Mouse (Mus musculus): Measurements from ENCODE around the gene St8sia1.
"Not testable (repeated sequence)": the region's sequence is repeated elsewhere in the genome, so short reads cannot be mapped to it uniquely, and the experiment has no call there.

Gene St8sia1

DNA sequence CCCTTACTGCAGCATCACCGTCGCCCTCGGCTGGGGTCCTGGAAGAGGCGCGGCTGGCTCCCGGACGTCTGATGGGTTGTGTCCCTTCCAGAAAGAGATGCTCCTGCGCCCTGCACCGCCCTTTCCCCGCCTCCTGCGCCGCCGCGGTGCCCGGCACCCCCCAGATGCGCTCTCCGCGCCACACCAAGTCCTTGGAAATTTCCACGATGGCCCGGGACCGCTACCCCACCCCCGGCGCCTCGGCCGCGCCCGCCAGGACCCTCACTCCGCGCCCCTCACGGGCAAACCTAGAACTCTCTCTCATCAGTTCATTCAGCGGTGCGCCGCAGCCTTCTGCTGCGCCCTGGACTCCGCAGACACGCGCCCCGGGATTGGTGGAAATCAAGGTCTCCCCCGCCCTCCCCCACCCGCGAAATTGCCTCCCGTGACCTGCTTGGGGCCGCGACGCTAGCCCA lies at the start of gene St8sia1:
Gene St8sia1 (minus strand): TSS at position 377 of the 455 bp plus-strand sequence.
- DNase-seq (ENCODE audit: low spot score in 2 of 2) = peak in 1 of 2 experiments; percentile 53

- no peak for DNase-seq (ENCODE audit: low spot score in 2 of 2)
Observed at GRCm38 (mm10) chr6:143012513-143013215, 48.4 kb upstream of the St8sia1 start.

GRCm38 (mm10) chr6:143008865-143009264 lies 44.6 kb upstream of the St8sia1 start:
- DNase-seq (ENCODE audit: low spot score in 2 of 2) = no peak

DNA sequence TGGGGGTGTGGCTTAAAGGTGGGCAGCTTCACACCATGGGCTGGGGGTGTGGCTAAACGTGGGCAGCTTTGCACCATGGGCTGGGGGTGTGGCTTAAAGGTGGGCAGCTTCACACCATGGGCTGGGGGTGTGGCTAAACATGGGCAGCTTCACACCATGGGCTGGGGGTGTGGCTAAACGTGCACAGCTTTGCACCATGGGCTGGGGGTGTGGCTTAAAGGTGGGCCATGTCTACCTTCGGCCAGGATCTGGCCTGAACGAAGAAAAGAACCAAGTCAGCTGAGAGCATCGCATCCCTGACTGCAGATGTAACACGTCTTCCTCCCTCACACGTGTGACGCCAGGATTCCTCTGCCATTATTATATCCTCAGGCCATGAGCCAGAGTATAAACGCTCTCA lies 41.0 kb upstream of the St8sia1 start:
- DNase-seq (ENCODE audit: low spot score in 2 of 2) = not testable (repeated sequence)

GRCm38 (mm10) chr6:143004801-143005200 lies 40.5 kb upstream of the St8sia1 start:
- no peak for DNase-seq (ENCODE audit: low spot score in 2 of 2)

GRCm38 (mm10) chr6:142998221-142998999 lies 34.2 kb upstream of the St8sia1 start:
- no peak for DNase-seq (ENCODE audit: low spot score in 2 of 2)

DNA sequence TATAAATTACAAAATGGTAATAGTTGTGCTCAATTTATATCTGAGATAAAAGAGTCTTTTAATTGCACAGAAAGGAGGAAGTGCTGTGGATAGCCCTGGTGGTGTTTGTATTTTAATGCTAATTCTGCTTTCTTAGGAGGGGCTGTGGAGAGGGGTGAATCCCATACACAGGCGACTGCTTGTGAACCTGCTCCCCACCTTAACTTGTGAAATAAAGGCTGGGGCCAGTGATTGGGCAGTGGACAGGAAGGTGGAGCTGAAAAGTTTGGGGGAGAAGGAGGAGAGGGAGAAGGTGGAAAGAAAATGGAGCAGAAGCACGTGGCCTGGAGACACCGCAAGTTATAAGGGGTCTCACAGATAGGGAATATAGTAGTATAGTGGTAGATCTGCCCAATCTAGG lies 32.6 kb upstream of the St8sia1 start:
- no peak for DNase-seq (ENCODE audit: low spot score in 2 of 2)

GRCm38 (mm10) chr6:142995567-142995966 lies 31.3 kb upstream of the St8sia1 start:
- no peak for DNase-seq (ENCODE audit: low spot score in 2 of 2)

- no peak for DNase-seq (ENCODE audit: low spot score in 2 of 2)
Observed at GRCm38 (mm10) chr6:142994821-142995220, 30.6 kb upstream of the St8sia1 start.

GRCm38 (mm10) chr6:142993705-142994698 lies 29.8 kb upstream of the St8sia1 start:
- no peak for DNase-seq (ENCODE audit: low spot score in 2 of 2)

GRCm38 (mm10) chr6:142992971-142993370 lies 28.7 kb upstream of the St8sia1 start:
- no peak for DNase-seq (ENCODE audit: low spot score in 2 of 2)

GRCm38 (mm10) chr6:142992099-142992498 lies 27.8 kb upstream of the St8sia1 start:
- no peak for DNase-seq (ENCODE audit: low spot score in 2 of 2)

GRCm38 (mm10) chr6:142991391-142992059 lies 27.3 kb upstream of the St8sia1 start:
- no peak for DNase-seq (ENCODE audit: low spot score in 2 of 2)

- no peak for DNase-seq (ENCODE audit: low spot score in 2 of 2)
Observed at GRCm38 (mm10) chr6:142990516-142990915, 26.3 kb upstream of the St8sia1 start.

DNA sequence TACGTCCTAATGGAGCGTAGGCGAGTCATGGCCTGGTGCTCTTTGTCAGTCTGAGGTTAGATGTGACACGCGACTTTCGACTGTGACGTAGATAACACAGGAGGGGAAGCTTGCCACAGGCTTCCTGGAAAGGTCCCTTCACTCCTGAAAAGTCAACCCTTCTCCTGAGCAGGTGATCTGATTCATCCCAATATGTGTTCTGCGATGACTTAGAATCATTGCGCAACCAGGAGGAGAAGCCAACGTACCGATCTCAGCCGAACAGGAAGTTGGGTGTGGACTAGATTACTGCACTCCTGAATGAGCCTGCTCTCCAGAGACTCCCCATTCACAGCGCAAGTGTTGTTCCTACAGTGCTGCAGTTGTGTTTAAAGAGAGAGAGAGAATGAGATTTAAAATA lies 25.2 kb upstream of the St8sia1 start:
- no peak for DNase-seq (ENCODE audit: low spot score in 2 of 2)

GRCm38 (mm10) chr6:142988753-142989152 lies 24.5 kb upstream of the St8sia1 start:
- peak in 1 of 2 experiments; percentile 65 for DNase-seq (ENCODE audit: low spot score in 2 of 2)

DNA sequence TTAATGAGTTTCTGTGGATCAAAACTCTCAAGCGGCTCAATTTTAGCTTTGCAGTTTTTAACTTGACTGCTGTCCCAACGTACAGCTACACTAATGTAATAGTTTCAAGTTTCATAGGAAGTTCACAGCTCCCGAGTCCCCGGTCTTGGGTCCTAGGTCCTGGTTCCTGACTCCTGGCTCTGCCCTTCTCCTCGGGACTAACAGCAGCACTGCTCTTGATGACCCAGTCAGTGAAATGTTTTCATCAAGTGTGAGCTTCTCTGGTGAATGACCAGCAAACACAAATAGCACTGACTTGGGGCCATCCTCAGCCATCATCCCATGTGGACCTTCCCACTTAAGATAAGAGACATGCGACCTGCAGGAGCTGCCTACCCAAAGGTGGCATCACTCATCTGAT lies 24.0 kb upstream of the St8sia1 start:
- DNase-seq (ENCODE audit: low spot score in 2 of 2) = no peak

- DNase-seq (ENCODE audit: low spot score in 2 of 2) = no peak
Observed at GRCm38 (mm10) chr6:142987616-142988015, 23.4 kb upstream of the St8sia1 start.

GRCm38 (mm10) chr6:142986706-142987105 lies 22.5 kb upstream of the St8sia1 start:
- not testable (repeated sequence) for DNase-seq (ENCODE audit: low spot score in 2 of 2)

DNA sequence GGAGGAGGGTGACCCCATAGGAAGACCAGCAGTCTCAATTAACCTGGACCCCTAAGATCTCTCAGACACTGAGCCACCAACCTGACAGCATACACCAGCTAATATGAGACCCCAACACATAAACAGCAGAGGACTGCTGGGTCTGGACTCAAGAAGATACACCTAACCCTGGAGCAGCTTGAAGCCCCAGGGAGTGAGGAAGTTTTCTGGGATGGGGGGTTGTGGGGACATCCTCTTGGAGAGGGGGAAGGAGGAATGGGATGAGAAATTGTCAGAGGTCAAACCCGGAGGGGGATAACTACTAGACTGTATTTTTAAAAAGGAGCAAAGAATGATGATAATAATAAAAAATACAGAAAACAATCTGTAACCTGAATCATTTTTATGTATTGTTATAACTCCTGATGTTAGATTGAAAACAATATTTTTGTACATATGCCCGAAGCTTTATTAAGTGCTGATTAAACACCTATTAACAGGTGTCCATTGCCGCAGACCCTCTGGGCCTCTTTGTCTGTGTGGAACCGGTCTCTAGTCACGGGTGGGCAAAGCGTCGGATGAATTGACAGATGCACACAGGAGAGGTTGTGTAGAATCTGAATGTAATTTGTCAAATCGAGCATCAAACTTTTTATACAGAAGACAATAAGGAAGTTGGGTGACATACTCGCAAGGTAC lies 21.4 kb upstream of the St8sia1 start:
- not testable (repeated sequence) for DNase-seq (ENCODE audit: low spot score in 2 of 2)
